Mouse (Mus musculus): Measurements from ENCODE around the gene Scn11a. TPM values are rescaled to one million over a fixed set of nuclear protein-coding genes. Genes with fewer than 3 reads are reported as not detected.

Gene Scn11a
- polyA plus RNA-seq (2017; shearing (Covaris generic)), result 1 to 10 TPM in 1 of 2 experiments, under 1 TPM in 1; 0.83 to 1.1 TPM

GRCm38 (mm10) chr9:119825297-119825696 is at the start of gene Scn11a:
TSS of gene Scn11a (minus strand) at chr9:119825456.
- no peak for ATAC-seq

- no peak for ATAC-seq
Observed at GRCm38 (mm10) chr9:119854170-119854569, 28.9 kb upstream of the Scn11a start.

GRCm38 (mm10) chr9:119853071-119853846 is 28.0 kb upstream of the Scn11a start:
- ATAC-seq, result no peak

- ATAC-seq, result no peak
Observed at GRCm38 (mm10) chr9:119852347-119853030, 27.2 kb upstream of the Scn11a start.

- no peak for ATAC-seq
Observed at GRCm38 (mm10) chr9:119849214-119849613, 24.0 kb upstream of the Scn11a start.

GRCm38 (mm10) chr9:119848671-119849070 is 23.4 kb upstream of the Scn11a start:
- no peak for ATAC-seq

GRCm38 (mm10) chr9:119847187-119847586 is 21.9 kb upstream of the Scn11a start:
- no peak for ATAC-seq

GRCm38 (mm10) chr9:119844724-119845123 is 19.5 kb upstream of the Scn11a start:
- no peak for ATAC-seq

- no peak for ATAC-seq
Observed at GRCm38 (mm10) chr9:119843549-119843948, 18.3 kb upstream of the Scn11a start.

- no peak for ATAC-seq
Observed at GRCm38 (mm10) chr9:119842541-119843169, 17.4 kb upstream of the Scn11a start.

GRCm38 (mm10) chr9:119842091-119842490 is 16.8 kb upstream of the Scn11a start:
- ATAC-seq, result no peak

GRCm38 (mm10) chr9:119841159-119841558 is 15.9 kb upstream of the Scn11a start:
- ATAC-seq, result no peak

GRCm38 (mm10) chr9:119835581-119836125 is 10.4 kb upstream of the Scn11a start:
- ATAC-seq, result no peak

- ATAC-seq, result no peak
Observed at GRCm38 (mm10) chr9:119831001-119831400, 5.7 kb upstream of the Scn11a start.

GRCm38 (mm10) chr9:119823722-119824121 is 1.5 kb downstream of the Scn11a start:
- ATAC-seq, result peak; percentile 54

GRCm38 (mm10) chr9:119813631-119814030 is 11.6 kb downstream of the Scn11a start:
- ATAC-seq, result no peak

- ATAC-seq, result no peak
Observed at GRCm38 (mm10) chr9:119806491-119806890, 18.8 kb downstream of the Scn11a start.

GRCm38 (mm10) chr9:119804501-119804847 is 20.8 kb downstream of the Scn11a start:
- ATAC-seq, result peak; percentile 72

GRCm38 (mm10) chr9:119803845-119804500 is 21.3 kb downstream of the Scn11a start:
- peak; percentile 75 for ATAC-seq

- ATAC-seq, result no peak
Observed at GRCm38 (mm10) chr9:119803169-119803827, 22.0 kb downstream of the Scn11a start.

- no peak for ATAC-seq
Observed at GRCm38 (mm10) chr9:119801460-119801859, 23.8 kb downstream of the Scn11a start.

GRCm38 (mm10) chr9:119796791-119797190 is 28.5 kb downstream of the Scn11a start:
- ATAC-seq, result no peak
